Mouse (Mus musculus) left cerebral cortex, adult 18-20 months (tissue): ENCODE data around the gene Il27ra. TPM values are rescaled to one million over a fixed set of nuclear protein-coding genes. Genes with fewer than 3 reads are reported as not detected.

Experiments used
- DNase-seq, 2 experiments: peaks; one replicate each; pipeline ENCODE4 v3.0.0; 2021 to 2022; ENCODE audit warnings: low spot score in 2 of 2, mixed read lengths in 1 of 2
- total RNA-seq, 2 experiments: library from RNA; stranded (reverse); gene quantifications; 2 replicates each; pipeline ENCODE4 v1.2.3; 2021

Gene Il27ra
- total RNA-seq, 2 experiments from 2014 or later, result 0.30 to 0.52 TPM

DNA sequence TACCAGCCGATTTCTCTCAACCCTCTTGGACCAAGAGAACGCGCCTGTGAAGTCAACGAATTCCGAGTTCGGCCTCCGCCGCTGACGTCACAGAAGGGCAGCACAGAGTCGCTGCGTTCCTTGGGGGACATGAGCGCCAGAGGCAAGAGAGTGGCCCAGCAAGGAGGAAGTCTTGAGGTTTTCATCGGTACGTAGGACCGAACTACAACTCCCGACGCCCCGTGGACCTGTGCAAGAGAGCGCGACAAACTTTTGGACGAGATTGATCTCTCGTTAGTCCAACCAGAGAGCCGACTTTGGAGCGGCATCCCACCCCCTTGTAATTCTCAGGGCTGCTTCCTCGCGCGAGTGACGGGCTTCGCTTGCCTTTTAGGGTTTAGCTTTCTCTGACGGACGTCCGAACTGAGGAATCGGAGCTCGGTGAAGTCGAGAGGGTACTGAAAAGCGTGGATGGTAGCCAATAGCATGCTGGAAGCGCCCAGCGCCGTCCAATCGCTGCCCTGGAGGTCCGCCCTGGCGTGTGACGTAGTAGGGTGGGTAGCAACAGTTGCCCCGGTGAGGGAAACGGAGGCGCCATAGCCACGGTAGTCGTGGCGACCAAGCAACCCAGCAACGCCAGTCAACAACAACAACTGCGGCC is 24.0 kb upstream of the Il27ra start, which contains the start of gene Rfx1:
Rfx1 (plus strand) TSS at position 544 of the 640 bp plus-strand sequence.
- DNase-seq, result peak; percentile 98 to 99

DNA sequence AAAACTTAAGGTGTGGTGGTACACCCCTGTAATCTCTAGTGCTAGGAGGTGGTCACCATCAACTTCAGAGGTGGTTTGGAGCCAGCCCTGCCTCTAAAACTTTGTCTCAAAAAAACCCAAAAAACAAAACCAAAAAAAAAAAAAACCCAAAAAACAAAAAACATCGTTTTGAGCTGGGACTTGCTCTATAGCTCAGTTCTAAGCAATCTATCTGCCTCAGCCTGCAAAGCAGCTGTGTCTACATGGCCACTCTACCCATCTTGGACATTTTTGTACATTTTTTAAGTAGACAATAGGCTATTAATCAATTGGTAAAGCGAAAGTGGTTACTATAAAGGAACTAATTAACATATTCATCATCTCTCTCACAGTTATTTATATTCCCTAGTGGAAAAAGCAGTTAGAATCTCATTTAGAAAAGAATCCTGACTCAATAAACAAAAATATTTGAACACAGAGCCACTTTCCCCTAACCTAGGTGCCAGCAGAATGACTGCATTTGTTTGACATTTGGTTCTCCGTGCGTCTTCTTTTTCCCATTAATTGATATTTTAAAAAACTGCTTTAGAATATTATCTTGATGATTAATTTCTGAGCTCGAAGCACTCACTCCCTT is 23.2 kb upstream of the Il27ra start:
- no peak for DNase-seq

DNA sequence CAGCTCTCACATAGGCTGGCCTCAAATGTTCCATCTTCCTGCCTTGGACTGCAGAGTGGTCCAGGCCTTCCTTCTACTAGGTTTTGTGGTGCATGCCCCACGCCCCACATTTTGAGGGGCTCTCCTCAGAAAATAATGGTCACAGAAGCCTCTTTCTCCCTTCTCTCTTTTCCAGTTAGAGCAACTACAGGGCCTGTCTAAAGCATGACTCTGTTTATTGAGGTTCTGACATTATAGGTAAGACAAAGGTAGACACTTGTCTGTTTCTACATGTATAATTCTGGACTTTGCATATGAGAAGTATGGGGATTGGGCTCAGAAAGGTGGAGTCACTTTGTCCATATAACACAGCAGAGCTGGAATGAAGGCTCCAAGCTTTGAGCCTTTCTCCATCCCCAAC is 22.6 kb upstream of the Il27ra start, which contains the start of gene Gm10643:
Gm10643 (minus strand) TSS at position 101 of the 400 bp plus-strand sequence.
- no peak for DNase-seq

DNA sequence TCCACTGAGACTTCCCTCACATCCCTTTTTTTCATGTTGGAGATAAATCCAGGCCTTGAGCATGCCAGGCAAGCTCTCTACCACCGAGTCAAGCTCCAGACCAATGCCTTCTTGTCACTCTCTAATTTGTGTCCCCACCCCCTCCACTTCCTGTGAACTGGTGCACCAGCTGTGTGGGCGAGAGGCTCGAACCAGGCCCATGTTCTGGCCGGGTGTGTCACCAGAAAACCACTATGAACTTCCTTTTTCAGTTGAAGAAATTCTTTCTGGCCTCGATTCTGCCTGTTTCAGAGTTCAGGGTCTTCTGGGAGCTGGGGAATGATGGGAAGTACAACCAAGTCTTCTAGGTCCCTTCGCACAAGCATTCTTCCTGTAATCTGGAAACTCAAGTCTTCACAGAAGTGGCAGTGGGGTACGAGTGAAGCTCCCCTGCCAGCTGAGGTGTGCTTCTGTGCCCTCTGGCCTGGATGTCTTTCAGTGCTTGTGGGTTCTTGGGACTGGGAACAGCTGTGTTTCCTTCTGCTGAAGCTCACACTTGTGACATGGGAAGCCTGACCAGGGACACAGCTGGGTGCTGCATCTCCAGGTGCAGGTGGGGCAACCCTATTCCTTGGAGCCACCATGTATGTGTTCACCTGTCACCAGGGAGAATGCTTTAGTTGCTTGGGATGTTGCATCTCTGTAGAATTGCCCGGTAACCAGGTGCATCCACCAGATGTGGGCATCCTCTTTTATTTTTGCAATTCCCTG is 21.6 kb upstream of the Il27ra start:
- DNase-seq, result no peak

DNA sequence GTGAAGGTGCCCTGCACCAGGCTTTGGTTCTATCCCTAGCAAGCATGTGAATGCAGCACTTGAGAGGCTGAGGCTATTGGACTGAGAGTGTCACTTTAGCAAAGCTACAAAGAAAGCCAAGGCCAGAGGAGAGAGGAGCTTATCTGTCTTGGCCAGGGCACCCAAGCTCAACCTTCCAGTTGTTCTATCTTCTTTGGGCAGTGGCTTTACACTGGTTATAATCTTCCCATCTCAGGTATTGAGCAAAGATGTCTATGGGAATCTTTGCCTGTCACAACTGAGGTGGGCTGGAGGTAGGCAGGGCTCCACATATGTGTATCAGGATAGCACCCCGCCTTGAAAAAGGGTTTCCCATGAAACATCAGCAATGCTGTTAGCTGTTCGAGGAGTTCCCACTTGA is 17.9 kb upstream of the Il27ra start:
- no peak for DNase-seq

DNA sequence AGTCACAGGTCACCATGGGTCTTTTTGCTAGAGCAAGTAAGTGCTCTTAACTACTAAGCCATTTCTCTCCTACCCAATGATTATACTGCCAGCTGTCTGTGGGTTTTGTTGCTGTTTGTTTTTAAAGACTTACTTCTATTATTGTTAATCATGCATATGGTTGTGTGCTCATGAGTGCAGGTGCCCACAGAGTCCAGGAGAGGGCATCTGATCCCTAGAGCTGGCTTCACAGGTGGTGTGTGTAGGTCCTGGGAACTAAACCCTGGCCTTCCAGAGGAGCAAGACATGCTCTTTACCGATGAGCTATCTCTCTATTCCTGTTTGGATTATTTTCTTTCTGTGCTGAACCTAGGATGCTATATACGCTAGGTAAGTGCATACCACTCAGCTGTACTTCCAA is 16.8 kb upstream of the Il27ra start:
- no peak for DNase-seq

DNA sequence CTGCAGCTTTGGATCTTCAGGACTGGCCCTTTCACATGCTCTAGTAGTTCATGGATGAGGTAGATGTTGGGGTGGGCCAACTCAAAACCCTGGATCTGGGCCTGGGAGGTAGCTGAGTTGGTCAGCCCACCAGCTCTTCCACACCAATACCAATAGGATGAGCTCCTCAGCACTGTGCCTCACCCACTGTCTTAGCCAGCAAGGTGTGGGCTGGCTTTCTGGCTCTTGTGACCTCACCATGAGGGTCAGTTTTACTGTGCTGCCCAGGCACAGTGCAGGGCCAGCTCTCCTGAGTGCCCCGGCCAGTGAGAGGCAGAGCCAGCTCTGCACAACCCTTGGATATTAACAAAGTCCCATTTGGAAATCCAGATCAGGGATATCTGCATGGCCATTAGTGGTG is 15.4 kb upstream of the Il27ra start:
- no peak for DNase-seq

DNA sequence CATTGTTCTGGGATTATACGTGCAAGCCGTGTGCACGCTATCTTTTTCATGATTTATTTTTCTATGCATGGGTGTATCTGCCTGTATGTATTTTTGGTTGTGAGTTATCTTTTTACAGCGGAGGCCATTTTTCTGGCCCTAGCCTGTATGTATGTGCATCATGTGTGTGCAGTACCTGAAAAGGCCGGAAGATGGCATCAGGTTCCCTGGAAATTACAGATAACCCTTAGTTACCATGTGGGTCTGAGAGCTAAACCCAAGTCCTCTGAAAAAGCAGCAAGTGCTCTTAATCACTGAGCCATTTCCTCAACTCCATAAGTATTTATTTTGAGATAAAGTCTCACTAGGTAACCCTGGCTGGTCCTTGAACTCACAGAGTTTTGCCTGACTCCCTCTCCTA is 10.8 kb upstream of the Il27ra start:
- no peak for DNase-seq

DNA sequence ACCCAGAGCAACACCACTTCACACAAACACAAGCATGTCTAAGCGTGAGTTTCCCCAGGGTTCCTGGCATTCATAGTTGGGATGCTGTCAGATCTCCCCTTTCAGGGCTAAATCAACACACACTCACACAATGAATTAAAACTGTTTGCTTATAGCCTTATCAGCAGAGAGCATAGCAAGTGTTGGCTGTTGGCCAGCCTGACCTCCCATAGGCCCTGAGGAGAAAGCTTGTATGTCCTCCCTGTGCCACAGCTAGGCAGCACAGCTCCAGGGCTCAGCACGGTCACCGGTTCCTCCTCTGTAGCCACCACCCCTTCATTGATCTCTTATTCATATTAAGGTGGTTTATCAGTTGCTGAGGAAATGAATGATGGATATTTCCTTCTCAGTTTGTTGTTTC is 10.4 kb upstream of the Il27ra start:
- DNase-seq, result no peak

DNA sequence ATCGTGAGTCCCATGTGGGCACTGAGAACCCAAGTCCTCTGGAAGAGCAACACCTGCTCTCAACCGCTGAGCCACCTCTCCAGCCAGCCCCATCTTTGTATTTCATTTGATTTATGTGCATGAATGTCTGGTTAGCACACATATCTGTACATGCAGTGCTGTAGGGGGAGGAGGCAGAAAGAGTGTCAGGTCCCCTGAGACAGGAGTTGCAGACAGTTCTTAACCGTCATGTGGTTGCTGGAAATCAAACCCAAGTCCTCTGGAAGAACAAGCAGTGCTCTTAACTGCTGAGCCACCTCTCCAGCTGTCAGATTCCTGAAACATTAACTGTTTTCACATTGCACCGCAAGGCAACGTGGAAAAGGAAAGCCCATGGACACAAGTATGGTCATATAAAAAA is 5.8 kb upstream of the Il27ra start:
- DNase-seq, result no peak

DNA sequence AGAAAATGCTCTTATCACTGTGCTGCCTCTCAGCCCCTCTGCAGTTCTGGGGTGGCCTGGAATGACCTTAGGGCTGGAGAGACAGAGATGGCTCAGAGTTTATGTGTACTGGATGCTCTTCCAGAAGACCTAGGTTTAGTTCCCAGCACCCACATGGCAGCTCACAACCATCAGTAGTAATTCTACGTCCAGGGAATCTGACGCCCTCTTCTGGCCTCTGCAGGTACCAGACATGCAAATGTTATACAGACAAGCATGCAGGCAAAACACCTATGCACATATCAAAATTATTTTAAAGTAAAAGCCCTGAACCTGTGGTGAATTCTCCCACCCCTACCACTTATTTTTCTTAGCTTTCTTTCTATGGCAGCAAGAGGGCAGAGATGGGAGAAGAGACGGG is 4.1 kb upstream of the Il27ra start:
- no peak for DNase-seq

DNA sequence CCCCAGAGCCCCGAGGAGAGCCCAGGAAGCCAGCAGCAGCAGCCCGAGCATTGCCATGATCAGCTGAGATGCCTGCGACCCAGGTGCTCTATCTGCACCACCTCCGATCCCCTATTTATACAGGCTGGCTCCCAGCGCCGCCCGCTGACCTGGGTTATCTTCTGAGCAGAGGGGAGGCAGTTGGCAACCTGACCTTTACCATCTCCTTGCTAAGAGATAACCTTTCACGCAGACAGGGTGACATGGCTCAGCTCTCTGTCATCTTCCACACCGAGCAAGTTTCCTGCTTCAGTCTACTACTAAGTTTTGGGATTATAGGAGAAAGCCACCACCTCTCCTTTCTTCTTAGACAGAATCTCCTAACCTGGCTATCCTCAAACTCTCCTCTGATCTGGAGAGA is 2.5 kb upstream of the Il27ra start, which contains the start of gene Rln3:
Rln3 (minus strand) TSS at position 101 of the 400 bp plus-strand sequence.
- DNase-seq, result no peak

DNA sequence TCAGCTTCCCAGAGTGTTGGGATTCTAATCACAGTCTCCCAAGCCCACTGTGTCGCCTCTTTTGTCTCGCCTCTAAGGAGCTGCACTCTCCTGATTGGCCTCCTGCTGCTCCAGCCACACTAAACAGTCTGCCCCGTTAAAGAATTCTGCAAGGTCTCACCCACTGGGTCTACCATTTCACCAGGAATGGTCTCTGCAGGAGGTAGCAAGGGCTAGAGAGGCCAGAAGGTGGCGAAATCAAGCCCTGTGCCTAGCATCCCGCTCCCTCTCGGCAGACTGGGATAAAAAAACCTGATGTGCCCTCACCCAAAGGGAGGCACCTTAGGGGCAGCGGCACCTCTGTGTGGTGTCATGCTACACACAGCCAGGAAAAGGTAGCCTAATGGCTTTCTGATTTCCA is 1.7 kb upstream of the Il27ra start:
- no peak for DNase-seq

DNA sequence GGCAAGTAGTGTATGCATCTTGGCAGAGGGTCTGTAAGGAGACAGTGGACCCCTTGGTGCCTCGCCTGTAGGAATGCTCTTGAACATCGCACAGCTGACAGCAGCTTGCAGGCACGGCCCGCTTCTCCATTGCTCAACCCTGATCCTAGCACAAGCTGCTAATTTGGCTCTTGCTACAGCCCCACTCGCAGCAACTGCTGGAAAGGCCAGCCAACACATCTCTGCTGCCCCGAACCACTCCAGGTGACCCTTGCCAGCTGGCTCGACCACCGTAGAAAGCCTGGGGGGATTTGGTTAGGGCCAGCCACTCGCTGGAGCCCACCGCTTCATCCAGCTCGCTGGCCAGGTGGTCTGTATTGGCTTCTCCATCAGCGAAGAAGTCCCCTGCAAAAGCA is 556 bp upstream of the Il27ra start:
- no peak for DNase-seq

DNA sequence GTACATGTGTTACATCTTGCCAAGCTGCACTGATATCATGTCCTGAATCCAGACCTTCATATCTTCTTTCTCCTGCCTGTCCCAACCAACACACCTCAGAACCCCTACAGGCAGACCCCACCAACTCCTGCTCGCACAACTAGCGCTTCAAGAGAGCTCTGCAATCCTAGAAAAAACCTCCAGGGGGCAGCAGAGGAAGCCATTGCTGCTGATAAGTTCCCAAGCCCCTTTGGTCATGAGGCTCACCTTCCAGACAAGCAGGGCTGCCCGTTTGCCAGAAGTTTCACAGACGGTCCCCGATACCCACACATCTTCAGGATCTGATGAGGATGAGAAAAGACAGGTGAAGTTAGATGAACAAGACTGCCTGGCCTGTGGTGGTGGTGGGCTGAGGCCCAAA is 3.3 kb downstream of the Il27ra start:
- DNase-seq, result peak; percentile 63 to 68

DNA sequence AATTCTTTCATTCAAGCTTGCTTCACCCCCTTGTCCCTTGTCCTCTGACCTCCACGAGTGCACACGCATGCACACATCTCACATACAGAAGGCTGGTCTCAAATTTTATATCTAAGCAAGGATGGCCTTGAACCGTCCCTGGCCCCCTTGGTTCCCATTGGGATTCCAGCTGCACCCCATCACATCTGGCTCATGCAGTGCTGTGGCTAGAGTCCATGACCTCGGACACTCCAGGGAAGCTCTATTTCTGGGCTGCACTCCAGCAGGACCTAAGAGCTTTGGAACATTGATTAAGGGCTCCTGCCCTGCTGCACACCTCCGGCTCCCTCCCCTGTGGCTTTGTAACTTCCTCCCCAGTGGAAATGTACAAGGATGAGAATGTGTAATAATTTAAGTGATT is 4.4 kb downstream of the Il27ra start:
- no peak for DNase-seq

DNA sequence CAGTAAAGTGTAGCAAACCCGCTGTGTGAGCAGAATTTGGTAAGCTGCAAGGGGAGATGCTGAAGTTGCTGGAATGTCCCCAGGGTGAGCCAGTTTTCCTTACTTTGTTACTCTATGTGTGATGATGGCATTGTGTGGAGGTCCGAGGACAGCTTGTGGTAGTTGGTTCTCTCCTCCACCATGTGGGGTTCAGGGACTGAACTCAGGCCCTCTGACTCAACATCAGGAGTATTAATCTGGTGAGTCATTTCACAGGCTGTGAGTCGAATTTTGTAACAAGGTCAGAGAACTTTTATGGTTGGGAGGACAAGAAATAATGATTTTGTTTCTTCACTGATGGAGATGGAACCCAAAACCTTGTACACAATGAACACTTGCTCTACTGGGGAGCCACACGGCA is 9.6 kb downstream of the Il27ra start:
- no peak for DNase-seq

DNA sequence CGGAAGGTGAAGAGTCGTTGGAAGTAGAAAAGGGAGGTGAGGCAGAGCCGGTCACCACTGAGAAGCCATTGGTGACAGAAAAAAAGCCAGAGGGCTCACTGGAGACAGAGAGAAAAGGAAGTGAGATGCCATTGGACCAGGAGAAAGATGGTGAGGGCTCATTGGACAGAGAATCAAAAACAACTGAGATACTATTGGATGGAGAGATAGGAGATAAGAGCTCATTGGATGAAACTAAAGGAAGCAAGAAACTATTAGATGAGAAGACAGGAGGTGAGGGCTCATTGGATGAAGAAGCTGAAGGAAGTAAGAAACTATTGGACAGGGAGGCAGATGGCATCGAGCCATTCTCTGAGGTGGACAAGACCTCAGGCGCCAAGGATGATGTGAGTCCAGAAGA is 13.1 kb downstream of the Il27ra start:
- no peak for DNase-seq

DNA sequence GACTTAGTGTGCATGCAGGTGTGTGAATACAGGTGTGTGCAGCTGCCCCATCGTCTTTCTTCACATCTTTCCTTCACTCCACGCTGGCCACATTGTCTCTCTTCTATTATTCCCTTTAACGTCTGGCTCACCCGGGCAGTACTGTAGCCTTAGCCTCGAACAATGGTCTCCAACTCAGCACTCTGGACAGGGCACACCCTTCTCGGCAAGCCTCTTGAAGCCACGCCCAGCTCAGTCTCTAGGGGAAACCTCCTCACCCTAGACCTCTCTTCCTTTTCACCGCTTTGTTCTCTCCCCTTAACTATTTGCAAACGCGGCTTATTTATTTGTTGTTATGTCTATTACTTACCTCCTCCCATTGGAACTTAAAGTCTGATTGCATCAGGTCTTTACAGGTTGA is 14.9 kb downstream of the Il27ra start:
- no peak for DNase-seq

DNA sequence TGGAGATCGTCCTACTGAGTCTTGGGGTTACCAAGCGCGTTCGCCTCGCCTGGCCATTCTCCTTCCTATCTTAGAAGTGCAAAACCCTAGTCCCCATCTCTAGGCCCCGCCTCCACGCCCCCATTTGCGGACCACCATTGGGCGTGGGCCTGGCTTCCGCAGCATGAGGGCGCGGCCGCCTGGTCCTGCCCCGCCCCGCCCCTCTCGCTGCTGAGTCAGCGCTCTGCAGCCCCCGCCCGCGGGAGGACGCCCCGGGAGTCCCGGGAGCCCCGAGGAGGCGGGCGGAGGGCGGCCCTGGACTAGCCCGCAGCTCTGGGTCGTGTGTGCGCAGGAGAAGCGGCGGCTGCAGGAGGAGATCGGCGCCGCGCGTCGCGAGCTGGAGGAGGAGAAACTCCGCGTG is 16.5 kb downstream of the Il27ra start:
- peak in 1 of 2 experiments; percentile 29 for DNase-seq

DNA sequence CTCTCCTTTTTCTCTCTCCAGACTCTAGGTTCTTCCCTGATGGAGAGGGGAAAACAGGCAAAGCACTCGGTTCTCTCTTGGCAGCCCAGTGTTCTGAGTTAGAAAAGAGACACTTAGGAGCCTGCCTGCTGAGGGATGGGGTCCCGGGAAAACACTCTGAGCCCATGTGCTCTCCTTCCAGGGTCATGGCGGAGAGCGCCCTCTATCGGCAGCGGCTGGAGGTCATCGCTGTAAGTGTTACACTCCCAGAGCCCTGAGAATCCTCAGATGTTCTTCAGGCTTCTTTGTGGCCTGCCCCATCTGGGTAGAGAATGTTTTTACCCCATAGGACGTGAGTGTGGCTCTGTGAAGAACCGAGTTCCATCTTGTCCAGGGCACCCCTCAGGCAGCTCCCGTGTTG is 18.2 kb downstream of the Il27ra start:
- DNase-seq, result peak in 1 of 2 experiments; percentile 29

DNA sequence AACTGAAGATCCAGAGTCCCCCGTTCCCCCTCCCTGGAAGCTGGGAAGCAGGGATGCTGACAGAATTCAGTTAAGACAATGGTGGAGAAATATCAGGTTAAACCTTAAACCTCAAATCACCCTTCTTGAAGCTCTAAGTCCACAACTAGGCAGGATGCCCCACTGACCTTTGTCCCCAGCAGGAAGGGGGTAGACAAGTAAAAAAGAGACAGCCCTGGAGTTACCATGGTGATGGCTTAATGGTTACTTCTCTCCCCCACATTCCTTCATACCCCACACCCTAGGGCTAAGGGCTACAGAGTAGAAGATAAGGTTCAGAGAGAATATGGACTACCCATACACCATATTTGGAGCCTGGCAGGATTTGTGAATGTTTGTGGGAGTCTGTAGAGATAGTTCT is 18.8 kb downstream of the Il27ra start:
- no peak for DNase-seq
